ENCODE assay signal across 9 mouse cellular contexts in the genomic region with DNA sequence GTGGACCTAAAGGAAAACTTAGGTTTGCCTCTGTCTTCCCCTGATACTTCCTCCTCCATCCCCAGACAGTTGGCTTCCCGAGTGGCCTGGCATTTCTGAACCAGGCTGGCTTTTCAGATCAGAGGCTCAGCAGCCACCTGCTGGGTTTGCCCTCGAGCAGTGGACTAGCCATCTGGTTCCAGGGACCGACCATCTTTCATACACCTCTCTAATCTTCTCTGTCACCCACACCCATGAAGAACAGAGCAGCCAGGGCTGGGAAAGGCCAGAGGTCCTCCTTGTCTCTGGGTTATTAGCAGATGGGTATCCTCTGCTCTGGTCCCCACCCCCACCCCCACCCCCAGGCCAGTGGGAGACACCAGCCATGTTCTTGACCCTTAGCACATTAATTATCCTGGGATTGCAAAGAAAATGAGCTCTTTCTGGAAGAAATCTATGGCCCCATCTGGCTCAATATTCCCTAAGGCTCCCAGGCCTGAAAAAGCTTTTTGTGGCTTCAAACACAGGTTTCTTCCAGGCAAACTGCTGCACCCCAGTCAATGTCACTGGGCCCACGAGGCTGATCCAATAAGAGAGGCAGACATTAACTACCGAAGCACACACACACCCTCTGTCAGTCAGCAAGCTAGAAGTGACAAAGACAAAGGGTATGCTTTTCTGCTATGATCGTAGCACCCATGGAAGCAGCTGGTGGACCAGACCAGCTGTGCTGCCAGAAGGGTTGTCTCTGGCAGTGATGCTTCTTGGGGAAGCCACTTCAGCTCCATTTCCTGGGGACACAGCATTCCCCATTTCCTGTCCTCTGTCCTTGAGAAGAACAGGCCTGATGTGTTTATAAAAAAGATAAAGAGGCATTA. TPM values are rescaled to one million over a fixed set of nuclear protein-coding genes. Genes with fewer than 3 reads are reported as not detected.
DNase-seq lines count a peak whose midpoint lies in the region; ATAC-seq and TF ChIP-seq lines count a peak whose summit lies in the region.
"Had no signal": no experiment of that assay in that cellular context is flagged by ENCODE, and none has a peak within 500 bp of the region (broad histone marks: within the 10 kb centered on the region; RNA-seq: fewer than 3 reads in every experiment).

No protein-coding gene starts in this region.

- ATAC-seq in heart, postnatal 0 days (ENCODE audit: insufficient read depth, low read depth): no peak
- peak; percentile 90 for ATAC-seq in hindbrain, embryonic 11.5 days (ENCODE audit: low FRiP score)
- no peak for ATAC-seq in midbrain, embryonic 16.5 days
- ATAC-seq in kidney, embryonic 15.5 days (replicated peaks; ENCODE audit: low FRiP score): no peak

- H3K4me3 ChIP-seq in heart, postnatal 0 days (ENCODE audit: low read depth, low read length): no peak overlapping the region
- H3K4me3 ChIP-seq in hindbrain, embryonic 11.5 days (ENCODE audit: low read depth, low read length): no peak overlapping the region
- H3K4me3 ChIP-seq in midbrain, embryonic 16.5 days (ENCODE audit: low read depth, low read length): no peak overlapping the region
- no peak overlapping the region for H3K4me3 ChIP-seq in kidney, embryonic 15.5 days (replicated peaks)
- H3K4me3 ChIP-seq: erythroblast, embryonic 14.5 days had no signal

- 46% methylated on average over 6 of the region's 6 CpGs for WGBS in heart, postnatal 0 days
- WGBS in hindbrain, embryonic 11.5 days: 27% methylated on average over 6 of the region's 6 CpGs
- 9% methylated on average over 6 of the region's 6 CpGs for WGBS in midbrain, embryonic 16.5 days
- 19% methylated on average over 6 of the region's 6 CpGs for WGBS in kidney, embryonic 15.5 days

- no peak for DNase-seq in heart, postnatal 0 days (ENCODE audit: low spot score)
- DNase-seq in heart, adult 8-10 months (ENCODE audit: low spot score): no peak
- peak; percentile 72 to 76 for DNase-seq in cerebellum, postnatal 14 days
- peak; percentile 63 for DNase-seq in hindbrain, embryonic 11.5 days (ENCODE audit: low spot score)
- no peak for DNase-seq in urinary bladder, postnatal 4 days (ENCODE audit: low spot score in 2 of 2)
- no peak for DNase-seq in urinary bladder, postnatal 36 days (ENCODE audit: low spot score in 2 of 2)

- TF ChIP-seq EP300 in heart, postnatal 0 days (IDR thresholded peaks at IDR 0.05; ENCODE audit: low read depth): no peak

- H3K27me3 ChIP-seq in heart, postnatal 0 days (ENCODE audit: control insufficient read depth, insufficient read depth, low read length): no peaks in the 10 kb centered on the region
- no peaks in the 10 kb centered on the region for H3K27me3 ChIP-seq in hindbrain, embryonic 11.5 days (ENCODE audit: control insufficient read depth, insufficient read depth, low read length)
- H3K27me3 ChIP-seq in midbrain, embryonic 16.5 days (ENCODE audit: control insufficient read depth, insufficient read depth, low read depth, low read length): no peaks in the 10 kb centered on the region
- H3K27me3 ChIP-seq in kidney, embryonic 15.5 days: no peaks in the 10 kb centered on the region

- H3K36me3 ChIP-seq in heart, postnatal 0 days (replicated peaks; ENCODE audit: control insufficient read depth, insufficient read depth, low read length): no peaks in the 10 kb centered on the region
- no peaks in the 10 kb centered on the region for H3K36me3 ChIP-seq in hindbrain, embryonic 11.5 days (ENCODE audit: control insufficient read depth, insufficient read depth, low read length)
- no peaks in the 10 kb centered on the region for H3K36me3 ChIP-seq in midbrain, embryonic 16.5 days (ENCODE audit: control insufficient read depth, insufficient read depth, low read length)
- no peaks in the 10 kb centered on the region for H3K36me3 ChIP-seq in kidney, embryonic 15.5 days

- peaks cover 4% of the 10 kb centered on the region; the same call in 1 of the 2 replicates for H3K4me1 ChIP-seq in heart, postnatal 0 days (ENCODE audit: control insufficient read depth, insufficient read depth)
- H3K4me1 ChIP-seq in hindbrain, embryonic 11.5 days (replicated peaks; ENCODE audit: control insufficient read depth, insufficient read depth, low read length): 0 out of 2 replicates have a peak, but pooled peaks cover 6% of the 10 kb centered on the region
- peaks cover 5% of the 10 kb centered on the region for H3K4me1 ChIP-seq in midbrain, embryonic 16.5 days (ENCODE audit: control insufficient read depth, insufficient read depth, low read length)
- peaks cover 29% of the 10 kb centered on the region for H3K4me1 ChIP-seq in kidney, embryonic 15.5 days

- no peak overlapping the region for H3K9ac ChIP-seq in heart, postnatal 0 days (replicated peaks; ENCODE audit: low read depth, low read length)
- H3K9ac ChIP-seq in hindbrain, embryonic 11.5 days (ENCODE audit: low read depth, low read length): no peak overlapping the region
- H3K9ac ChIP-seq in midbrain, embryonic 16.5 days (ENCODE audit: low read depth, low read length): 0 out of 2 replicates have a peak overlapping the region, but pooled peaks have one; percentile 20
- no peak overlapping the region for H3K9ac ChIP-seq in kidney, embryonic 15.5 days

- no peak for TF ChIP-seq CTCF in heart, postnatal 0 days (IDR thresholded peaks at IDR 0.05; ENCODE audit: low read depth)

- no peaks in the 10 kb centered on the region for H3K9me3 ChIP-seq in heart, postnatal 0 days (replicated peaks; ENCODE audit: control insufficient read depth, low read length)
- H3K9me3 ChIP-seq in hindbrain, embryonic 11.5 days (ENCODE audit: control insufficient read depth, low read length): no peaks in the 10 kb centered on the region
- H3K9me3 ChIP-seq in midbrain, embryonic 16.5 days (replicated peaks; ENCODE audit: control insufficient read depth, low read length, poor library complexity, severe bottlenecking): no peaks in the 10 kb centered on the region
- no peaks in the 10 kb centered on the region for H3K9me3 ChIP-seq in kidney, embryonic 15.5 days (replicated peaks)

- H3K27ac ChIP-seq in heart, postnatal 0 days (ENCODE audit: low read depth): peak overlapping the region; percentile 4; the same call in 1 of the 2 replicates
- peak overlapping the region; percentile 94 for H3K27ac ChIP-seq in hindbrain, embryonic 11.5 days (ENCODE audit: low read depth, low read length)
- H3K27ac ChIP-seq in midbrain, embryonic 16.5 days (ENCODE audit: low read length): peak overlapping the region; percentile 73
- no peak overlapping the region for H3K27ac ChIP-seq in kidney, embryonic 15.5 days

- no peak overlapping the region for H3K4me2 ChIP-seq in heart, postnatal 0 days (ENCODE audit: low read depth, low read length)
- no peak overlapping the region for H3K4me2 ChIP-seq in hindbrain, embryonic 11.5 days (replicated peaks; ENCODE audit: low read depth, low read length)
- H3K4me2 ChIP-seq in midbrain, embryonic 16.5 days (ENCODE audit: low read length): no peak overlapping the region
- H3K4me2 ChIP-seq in kidney, embryonic 15.5 days: no peak overlapping the region

RNA-seq across cellular contexts. Expression of gene Coro1c, which starts 13.0 kb away (rescaled TPM):
- 78.2 and 93.4 TPM in 2 replicates for total RNA-seq in heart, postnatal 0 days (2014; rRNA removed; ENCODE audit: low replicate concordance)
- polyA plus RNA-seq in heart, postnatal 0 days (2015; fragmentation: Nextera tagmentation; extraction: Ambion mirVana): 40.0 and 46.6 TPM in 2 replicates
- 10 to 100 TPM; 21.9 to 30.3 (median 23.7) TPM for total RNA-seq in heart, adult 8-10 months (2022)
- 192 and 230 TPM in 2 replicates for polyA plus RNA-seq in hindbrain, embryonic 11.5 days (2014; fragmentation: Nextera tagmentation; extraction: Ambion mirVana)
- 201 and 209 TPM in 2 replicates for polyA plus RNA-seq in midbrain, embryonic 16.5 days (2015; fragmentation: Nextera tagmentation; extraction: Ambion mirVana)
- 105 and 119 TPM in 2 replicates for polyA plus RNA-seq in kidney, embryonic 15.5 days (2015; fragmentation: Nextera tagmentation; extraction: Ambion mirVana)

Comparison
In these comparisons a context has a peak if more than half of its experiments do, and no peak if none do; other contexts are left out.
1. DNase-seq: peak in cerebellum, postnatal 14 days (2 of 2) and hindbrain, embryonic 11.5 days (single experiment); none in heart, postnatal 0 days (single experiment), heart, adult 8-10 months (single experiment), urinary bladder, postnatal 4 days (0 of 2) and urinary bladder, postnatal 36 days (0 of 2).